Mouse (Mus musculus) lung, embryonic 15.5 days (tissue): ENCODE results near the gene 4933415A04Rik. TPM values are rescaled to one million over a fixed set of nuclear protein-coding genes. Genes with fewer than 3 reads are reported as not detected.

Source experiments
- ATAC-seq: fragments of 200-750 bp; cut with Nextera tagmentation; 2 replicates; pipeline ENCODE4 v1.8.0; 2017; ENCODE audit warnings: moderate number of reproducible peaks, borderline replicate concordance; ENCODE audit not compliant: low FRiP score, low TSS enrichment; ENCODE audit errors: extremely low read depth
- H3K27ac ChIP-seq: fragments of 300-500 bp; sonication (generic); 2 replicates; pipeline ENCODE4 v1.5.1; 2015; ENCODE audit warnings: moderate library complexity, mild to moderate bottlenecking, inconsistent platforms
- H3K27me3 ChIP-seq: fragments of 300-500 bp; sonication (generic); 2 replicates; pipeline ENCODE4 v1.6.1; 2015; ENCODE audit warnings: inconsistent platforms
- H3K36me3 ChIP-seq: fragments of 300-500 bp; sonication (generic); 2 replicates; pipeline ENCODE4 v1.6.1; 2015; ENCODE audit warnings: inconsistent platforms
- H3K4me1 ChIP-seq: fragments of 300-500 bp; sonication (generic); 2 replicates; pipeline ENCODE4 v1.6.1; 2015; ENCODE audit warnings: inconsistent platforms
- H3K4me2 ChIP-seq: fragments of 300-500 bp; sonication (generic); 2 replicates; pipeline ENCODE4 v1.6.1; 2015; ENCODE audit warnings: inconsistent platforms, mild to moderate bottlenecking, moderate library complexity
- H3K4me3 ChIP-seq: fragments of 300-500 bp; sonication (generic); 2 replicates; pipeline ENCODE4 v1.5.1; 2015; ENCODE audit warnings: mild to moderate bottlenecking, inconsistent platforms
- H3K9ac ChIP-seq: fragments of 300-500 bp; sonication (generic); 2 replicates; pipeline ENCODE4 v1.6.1; 2015; ENCODE audit warnings: inconsistent platforms
- H3K9me3 ChIP-seq: fragments of 300-500 bp; sonication (generic); 2 replicates; pipeline ENCODE4 v1.6.1; 2016; ENCODE audit warnings: inconsistent platforms
- WGBS: fragments of 180-500 bp; shearing (Covaris S2); methylation state at CpG from one replicate; pipeline ENCODE4 v1.1.7; 2015; 5-methylcytosine and 5-hydroxymethylcytosine counted together
- polyA plus RNA-seq: library from polyadenylated mRNA; unstranded; fragments of >200 nt; fragmentation: Nextera tagmentation; extraction: Ambion mirVana; gene quantifications from 2 replicates; pipeline ENCODE4 v1.2.1, GENCODE M21; 2015

Gene 4933415A04Rik
- polyA plus RNA-seq, 1 experiment from 2014 or later = 6.3 TPM

DNA sequence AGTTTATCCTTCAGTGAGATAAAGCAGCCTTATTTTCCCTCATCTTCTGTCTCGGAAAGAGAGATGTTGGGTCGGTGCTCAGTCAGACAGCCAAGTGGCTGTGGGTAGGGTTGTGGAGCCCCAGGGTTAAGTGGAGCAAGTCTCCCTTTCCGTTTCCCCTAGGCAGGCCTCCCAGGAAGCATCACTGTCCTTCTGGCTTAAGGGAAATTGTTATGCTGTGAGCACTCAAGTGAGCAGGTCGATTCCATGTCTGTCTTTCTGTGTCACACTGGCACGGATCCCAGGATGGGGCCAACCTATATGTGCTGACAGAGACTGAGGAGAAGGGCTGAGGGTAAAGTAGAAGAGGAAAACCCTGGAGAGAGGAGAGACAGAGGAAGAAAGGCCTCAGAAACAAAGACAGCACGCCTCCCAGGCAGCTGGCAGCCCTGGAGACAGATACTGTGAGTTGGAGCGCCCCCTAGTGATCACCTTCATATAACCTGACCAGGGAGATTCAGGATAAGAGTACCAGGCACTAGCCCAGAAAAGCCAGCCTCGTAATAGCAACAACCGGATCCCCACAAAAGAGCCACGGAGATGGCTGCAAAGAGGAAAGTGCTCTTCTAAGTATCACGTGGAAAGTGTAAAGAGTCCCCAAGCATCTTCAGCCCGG is 26.1 kb downstream of the 4933415A04Rik start:
- no peaks in the 10 kb centered on the region for H3K36me3 ChIP-seq
- H3K4me1 ChIP-seq = peaks cover 16% of the 10 kb centered on the region
- no peak overlapping the region for H3K4me2 ChIP-seq
- no peak overlapping the region for H3K9ac ChIP-seq
- 18% methylated on average over 12 of the region's 12 CpGs for WGBS
- ATAC-seq = peak; percentile 47; the same call in 1 of the 2 replicates
- peak overlapping the region; percentile 45; the same call in 1 of the 2 replicates for H3K27ac ChIP-seq
- H3K4me3 ChIP-seq = no peak overlapping the region
- no peaks in the 10 kb centered on the region for H3K27me3 ChIP-seq
- H3K9me3 ChIP-seq = no peaks in the 10 kb centered on the region

DNA sequence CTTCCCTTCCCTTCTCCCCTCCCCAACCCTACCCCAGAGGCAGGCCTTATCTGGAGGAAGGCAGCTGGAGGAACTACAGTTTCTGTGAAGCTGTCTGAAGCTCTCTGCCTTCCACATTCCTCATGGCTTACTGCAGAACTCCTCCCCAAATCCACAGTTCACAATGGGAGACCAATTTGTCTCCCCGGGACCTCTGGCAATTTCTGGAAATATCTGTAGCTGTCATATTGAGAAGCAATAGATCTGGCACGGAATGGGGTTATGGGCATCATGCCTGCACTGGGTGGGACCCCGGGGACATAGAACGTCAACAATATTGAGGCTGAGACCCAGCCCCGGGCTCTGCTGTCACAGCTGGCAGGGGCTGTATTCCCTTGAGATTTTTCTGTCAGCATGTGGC is 31.1 kb downstream of the 4933415A04Rik start:
- no peaks in the 10 kb centered on the region for H3K27me3 ChIP-seq
- no peak overlapping the region; the same call in 1 of the 2 replicates for H3K4me2 ChIP-seq
- no peak overlapping the region for H3K9ac ChIP-seq
- WGBS = 41% methylated on average over 5 of the region's 5 CpGs
- H3K27ac ChIP-seq = peak overlapping the region; percentile 75
- H3K9me3 ChIP-seq = no peaks in the 10 kb centered on the region
- H3K4me1 ChIP-seq = peaks cover 16% of the 10 kb centered on the region
- no peak overlapping the region for H3K4me3 ChIP-seq
- no peaks in the 10 kb centered on the region for H3K36me3 ChIP-seq
- ATAC-seq = peak; percentile 64; the same call in 1 of the 2 replicates

DNA sequence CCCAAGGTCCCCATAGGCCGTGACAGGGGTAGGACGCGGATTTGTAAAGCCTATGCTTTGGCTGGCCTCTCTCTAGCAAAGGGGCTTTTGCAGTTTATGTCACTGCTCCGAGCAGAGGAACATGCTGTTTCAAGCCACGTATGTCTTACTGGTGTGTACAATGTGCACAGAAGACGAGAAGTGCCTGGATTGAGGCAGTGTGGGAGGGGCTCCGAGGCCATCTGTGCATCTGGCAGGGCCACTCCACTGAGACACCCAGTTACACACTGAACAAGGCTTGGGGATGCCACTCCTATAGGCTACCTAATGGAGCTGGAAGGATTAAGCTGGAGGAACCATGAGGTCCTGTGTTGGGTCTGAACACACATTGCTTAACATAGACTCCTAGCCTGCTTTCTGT is 31.6 kb downstream of the 4933415A04Rik start:
- no peaks in the 10 kb centered on the region for H3K36me3 ChIP-seq
- H3K9ac ChIP-seq = no peak overlapping the region
- H3K27ac ChIP-seq = peak overlapping the region; percentile 75
- H3K4me1 ChIP-seq = peaks cover 15% of the 10 kb centered on the region
- WGBS = 54% methylated on average over 7 of the region's 7 CpGs
- peak; percentile 33; the same call in 1 of the 2 replicates for ATAC-seq
- H3K4me2 ChIP-seq = no peak overlapping the region; the same call in 1 of the 2 replicates
- no peaks in the 10 kb centered on the region for H3K27me3 ChIP-seq
- H3K9me3 ChIP-seq = no peaks in the 10 kb centered on the region
- no peak overlapping the region for H3K4me3 ChIP-seq

DNA sequence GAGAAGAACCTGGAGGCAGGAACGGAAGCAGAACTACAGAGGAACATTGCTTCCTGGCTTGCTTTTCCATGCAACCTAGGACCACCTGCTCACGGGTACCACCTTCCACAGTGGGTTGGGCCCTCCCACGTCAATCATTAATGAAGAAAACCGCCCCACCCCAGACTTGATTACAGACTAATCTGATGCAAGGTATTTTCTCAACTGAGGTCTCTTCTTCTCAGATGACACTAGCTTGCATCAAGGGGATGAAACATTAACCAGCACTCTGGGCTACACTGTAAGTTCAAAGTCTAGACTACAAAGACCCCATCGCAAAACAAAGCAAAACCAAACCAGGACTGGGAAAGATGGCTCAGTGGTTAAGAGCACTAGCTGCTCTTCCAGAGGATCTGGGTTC is 34.9 kb downstream of the 4933415A04Rik start:
- Histone ChIP-seq H3K9me3 (no peaks in the 10 kb centered on the region), H3K4me3 (no peak overlapping the region), H3K36me3 (no peaks in the 10 kb centered on the region), H3K4me2 (no peak overlapping the region), H3K9ac (no peak overlapping the region), H3K27ac (no peak overlapping the region), H3K27me3 (no peaks in the 10 kb centered on the region), H3K4me1 (peaks cover 25% of the 10 kb centered on the region)
- no peak for ATAC-seq
- WGBS = 76% methylated on average over 5 of the region's 5 CpGs

DNA sequence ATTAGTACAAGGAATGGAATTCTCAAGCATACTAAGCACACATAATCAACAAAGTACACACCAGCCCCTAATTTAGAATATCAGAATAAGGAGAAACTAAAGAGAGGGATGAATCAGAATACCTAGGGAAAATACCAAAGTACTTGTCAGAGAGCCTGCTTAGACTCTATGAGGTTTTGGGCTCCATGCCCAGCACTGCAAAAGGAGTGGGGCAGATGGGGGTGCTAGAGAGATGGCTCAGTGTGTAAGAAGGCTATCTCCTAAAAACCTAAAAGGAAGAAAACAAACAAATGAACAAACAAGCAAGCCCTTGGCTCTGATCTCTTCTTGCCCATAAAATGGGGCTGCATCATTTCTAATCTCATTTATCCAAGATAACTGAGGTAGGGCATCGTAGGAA is 37.5 kb downstream of the 4933415A04Rik start:
- Histone ChIP-seq H3K4me3 (no peak overlapping the region), H3K27me3 (no peaks in the 10 kb centered on the region), H3K27ac (no peak overlapping the region), H3K9ac (no peak overlapping the region), H3K4me1 (peaks cover 18% of the 10 kb centered on the region), H3K36me3 (no peaks in the 10 kb centered on the region), H3K9me3 (no peaks in the 10 kb centered on the region), H3K4me2 (no peak overlapping the region)
- WGBS = 89% methylated on average over 1 of the region's 1 CpGs
- no peak for ATAC-seq

DNA sequence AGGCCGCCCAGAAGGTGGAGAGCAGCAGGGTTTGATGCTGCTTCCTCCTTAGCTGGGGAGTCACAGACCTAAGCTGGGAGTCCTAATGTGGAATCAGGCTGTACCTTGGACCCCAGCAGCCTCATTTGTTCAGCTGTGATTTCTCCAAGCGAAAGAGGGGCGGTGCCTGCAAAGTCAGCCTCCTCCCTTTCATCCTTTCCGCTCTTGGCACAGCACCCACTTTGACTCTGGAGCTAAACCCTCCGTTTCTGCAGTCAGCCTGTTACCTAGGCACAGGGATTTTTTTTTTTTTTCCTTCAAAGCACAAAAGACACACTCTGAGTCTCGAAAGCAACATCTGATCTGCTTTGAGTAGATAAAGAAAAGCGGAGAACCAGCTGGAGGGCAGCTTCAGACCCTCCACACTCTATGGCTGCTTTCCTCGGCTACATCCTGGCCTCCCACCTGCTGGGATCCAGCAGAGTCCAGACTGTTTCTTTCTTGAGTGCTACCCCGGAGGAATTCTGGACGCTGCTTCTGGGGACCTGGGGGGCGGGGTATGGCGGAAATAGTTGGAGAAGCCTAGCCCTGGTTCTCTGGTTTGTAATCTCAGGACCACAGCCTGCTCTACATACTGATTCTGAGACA is 39.6 kb downstream of the 4933415A04Rik start:
- peak overlapping the region; percentile 52 for H3K27ac ChIP-seq
- peaks cover 18% of the 10 kb centered on the region for H3K4me1 ChIP-seq
- peak overlapping the region; percentile 20 for H3K4me3 ChIP-seq
- H3K27me3 ChIP-seq = no peaks in the 10 kb centered on the region
- 0 out of 2 replicates have a peak, but pooled peaks have one; percentile 19 for ATAC-seq
- no peaks in the 10 kb centered on the region for H3K9me3 ChIP-seq
- WGBS = 9% methylated on average over 12 of the region's 12 CpGs
- peak overlapping the region; percentile 49 for H3K4me2 ChIP-seq
- no peaks in the 10 kb centered on the region for H3K36me3 ChIP-seq
- no peak overlapping the region for H3K9ac ChIP-seq

DNA sequence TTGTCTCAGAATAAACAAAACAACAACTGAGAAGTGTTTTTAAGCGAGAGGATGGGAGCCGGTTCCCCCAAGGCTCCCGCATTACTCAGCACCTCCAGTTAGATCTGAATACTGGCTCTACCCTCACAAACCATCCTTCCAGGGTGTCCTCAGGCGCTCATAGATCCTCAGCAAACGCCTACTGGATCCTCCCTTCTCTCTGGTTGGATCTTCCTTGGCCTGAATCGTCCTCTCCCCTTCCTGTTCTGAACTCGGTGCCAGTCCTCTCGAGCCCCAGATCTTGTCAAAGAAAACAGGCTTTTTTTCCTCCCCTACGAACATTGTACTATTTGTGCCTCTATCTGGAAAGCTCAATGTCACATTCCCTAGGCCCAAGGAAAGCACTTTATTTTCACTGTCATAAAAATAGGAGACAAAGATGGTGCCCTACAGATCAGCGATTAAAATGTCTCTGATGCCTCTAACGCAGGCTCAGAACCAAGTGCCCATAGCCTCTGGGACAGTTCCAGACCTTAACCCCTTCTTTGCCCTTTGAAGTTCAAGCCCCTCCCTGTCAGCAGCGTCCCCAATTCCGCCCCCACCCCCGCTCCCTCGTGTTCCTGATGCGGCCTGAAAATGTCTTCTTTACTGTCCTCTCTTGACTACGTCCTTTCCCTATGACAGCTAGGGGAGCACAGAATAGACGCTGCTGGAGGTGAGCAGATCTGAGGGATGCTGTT is 40.2 kb downstream of the 4933415A04Rik start:
- WGBS = 25% methylated on average over 18 of the region's 18 CpGs
- H3K36me3 ChIP-seq = no peaks in the 10 kb centered on the region
- peak overlapping the region; percentile 52; the same call in 1 of the 2 replicates for H3K27ac ChIP-seq
- H3K4me2 ChIP-seq = peak overlapping the region; percentile 49
- no peak for ATAC-seq
- no peak overlapping the region for H3K9ac ChIP-seq
- no peaks in the 10 kb centered on the region for H3K9me3 ChIP-seq
- peaks cover 18% of the 10 kb centered on the region for H3K4me1 ChIP-seq
- peak overlapping the region; percentile 20 for H3K4me3 ChIP-seq
- H3K27me3 ChIP-seq = no peaks in the 10 kb centered on the region

DNA sequence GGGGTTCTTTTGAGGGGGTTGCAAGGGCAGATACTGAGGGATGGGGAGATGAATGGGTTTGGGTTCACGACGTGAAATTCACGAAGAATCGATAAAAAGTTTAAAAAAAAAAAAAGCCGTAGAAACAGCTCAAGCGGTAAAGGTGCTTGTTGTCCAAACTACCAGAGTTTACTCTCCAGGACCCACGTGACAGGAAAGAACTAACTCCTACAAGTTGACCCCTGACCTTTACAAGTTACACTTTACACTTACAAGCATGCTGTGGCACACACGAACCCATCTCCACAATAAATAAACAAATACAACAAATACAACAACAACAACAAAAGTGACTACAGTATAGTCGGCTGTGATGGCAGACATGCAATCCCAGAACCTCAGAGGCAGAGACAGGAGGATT is 44.8 kb downstream of the 4933415A04Rik start:
- H3K4me2 ChIP-seq = no peak overlapping the region
- no peak overlapping the region for H3K9ac ChIP-seq
- no peak for ATAC-seq
- H3K36me3 ChIP-seq = no peaks in the 10 kb centered on the region
- no peak overlapping the region for H3K4me3 ChIP-seq
- WGBS = 69% methylated on average over 9 of the region's 9 CpGs
- H3K9me3 ChIP-seq = no peaks in the 10 kb centered on the region
- H3K27ac ChIP-seq = no peak overlapping the region
- peaks cover 21% of the 10 kb centered on the region for H3K4me1 ChIP-seq
- no peaks in the 10 kb centered on the region for H3K27me3 ChIP-seq

DNA sequence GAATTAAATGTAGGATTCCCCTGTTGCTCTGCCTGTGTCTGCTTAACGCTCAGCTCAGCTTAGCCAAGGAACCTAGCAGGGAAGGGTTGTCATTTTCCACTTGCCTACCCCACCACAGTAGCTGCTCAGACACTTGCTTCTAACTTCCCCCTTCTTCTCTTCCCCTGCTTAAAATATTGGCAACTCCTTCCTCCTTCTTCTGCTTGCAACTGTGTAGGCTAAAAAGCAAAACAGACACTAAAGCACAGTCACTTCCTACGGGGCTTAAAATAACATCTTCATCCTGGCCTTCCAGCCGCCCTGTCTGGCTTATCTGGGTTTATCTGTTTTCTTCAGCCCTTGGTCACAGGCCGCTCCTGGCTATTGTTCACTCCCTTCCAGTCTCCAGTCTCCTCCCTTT is 45.7 kb downstream of the 4933415A04Rik start:
- Histone ChIP-seq H3K27me3 (no peaks in the 10 kb centered on the region), H3K9me3 (no peaks in the 10 kb centered on the region), H3K36me3 (no peaks in the 10 kb centered on the region), H3K27ac (no peak overlapping the region), H3K9ac (no peak overlapping the region), H3K4me2 (no peak overlapping the region), H3K4me1 (peaks cover 12% of the 10 kb centered on the region), H3K4me3 (no peak overlapping the region)
- 32% methylated on average over 4 of the region's 4 CpGs for WGBS
- ATAC-seq = no peak

DNA sequence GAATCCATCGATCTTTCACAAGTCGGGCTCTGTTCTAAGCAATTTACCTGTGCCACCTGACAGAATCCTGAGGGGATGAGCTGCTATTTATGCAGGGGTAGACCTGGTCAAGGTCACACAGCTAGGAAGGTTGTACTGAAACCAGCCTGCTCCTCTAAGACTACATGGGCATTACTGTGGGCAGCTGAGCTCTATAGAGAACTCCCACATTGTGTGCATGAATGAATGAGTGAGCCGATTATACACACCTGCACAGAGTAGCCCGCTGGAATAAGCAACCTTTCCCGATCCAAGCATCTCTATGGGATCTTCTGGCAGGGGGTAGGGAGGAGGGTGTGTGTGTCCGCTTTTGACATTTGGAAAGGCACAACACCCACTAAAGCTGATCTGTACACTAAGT is 46.3 kb downstream of the 4933415A04Rik start:
- no peaks in the 10 kb centered on the region for H3K27me3 ChIP-seq
- H3K36me3 ChIP-seq = no peaks in the 10 kb centered on the region
- WGBS = 66% methylated on average over 6 of the region's 6 CpGs
- no peak overlapping the region for H3K4me2 ChIP-seq
- no peak overlapping the region for H3K4me3 ChIP-seq
- H3K9ac ChIP-seq = no peak overlapping the region
- H3K9me3 ChIP-seq = no peaks in the 10 kb centered on the region
- peaks cover 12% of the 10 kb centered on the region for H3K4me1 ChIP-seq
- ATAC-seq = peak; percentile 15; the same call in 1 of the 2 replicates
- no peak overlapping the region for H3K27ac ChIP-seq

DNA sequence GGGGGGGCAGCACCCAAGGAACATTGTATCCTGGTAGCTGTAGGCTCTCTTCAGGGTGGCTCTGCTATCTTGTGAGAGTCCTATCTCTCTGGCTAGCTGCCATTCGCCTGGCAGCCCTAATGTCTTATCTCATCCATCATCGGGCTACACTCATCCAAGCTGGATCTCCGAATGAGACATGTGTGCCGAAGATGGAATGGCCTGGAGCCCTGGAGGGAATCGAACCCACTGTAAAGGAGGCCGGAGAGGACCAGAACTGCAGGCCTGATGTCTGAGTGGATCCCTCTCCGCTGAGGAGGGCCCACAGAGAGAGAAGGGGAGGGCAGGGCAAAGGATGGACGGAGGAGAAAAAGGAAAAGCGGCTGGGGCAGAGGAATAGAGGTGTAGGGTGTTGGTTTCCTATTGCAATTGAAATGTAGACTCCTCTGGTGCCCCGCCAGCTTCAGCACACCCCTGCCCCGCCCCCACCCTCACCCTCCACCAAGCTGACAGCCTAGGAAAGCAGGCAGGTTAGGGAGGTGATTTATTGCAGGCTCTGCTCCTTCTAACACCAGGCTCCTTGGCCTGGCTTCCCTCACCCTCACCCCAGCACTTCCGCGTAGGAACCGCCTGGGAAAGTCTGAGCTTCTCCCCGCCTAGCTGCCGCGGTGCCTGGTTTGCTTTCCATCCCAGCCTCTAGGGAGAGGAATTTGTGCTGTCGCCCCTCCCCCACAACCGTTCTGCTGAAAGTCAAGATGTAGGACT is 47.0 kb downstream of the 4933415A04Rik start:
- Histone ChIP-seq H3K4me3 (no peak overlapping the region), H3K36me3 (no peaks in the 10 kb centered on the region), H3K4me1 (peaks cover 12% of the 10 kb centered on the region), H3K9ac (no peak overlapping the region), H3K27ac (peak overlapping the region; percentile 58), H3K4me2 (peak overlapping the region; percentile 35), H3K9me3 (no peaks in the 10 kb centered on the region), H3K27me3 (no peaks in the 10 kb centered on the region)
- 10% methylated on average over 19 of the region's 19 CpGs for WGBS
- ATAC-seq = peak; percentile 77
